Mouse (Mus musculus) midbrain, postnatal 0 days (tissue): Measurements from ENCODE around the gene Prkag2. TPM values are rescaled to one million over a fixed set of nuclear protein-coding genes. Genes with fewer than 3 reads are reported as not detected.
A peak's percentile ranks its signal among the peaks of the same experiment; 100 is the strongest.

Experiments used
- ATAC-seq: fragments of 200-750 bp; cut with Nextera tagmentation; 2 replicates; pipeline ENCODE4 v1.8.0; 2017; ENCODE audit warnings: moderate number of reproducible peaks, mild to moderate bottlenecking, moderate TSS enrichment, moderate library complexity; ENCODE audit not compliant: low FRiP score
- DNase-seq: peaks from one replicate; pipeline ENCODE4 v3.0.0-alpha.2; 2015; ENCODE audit warnings: low spot score
- H3K27ac ChIP-seq: fragments of 300-500 bp; sonication (generic); 2 replicates; pipeline ENCODE4 v1.5.1; 2014; ENCODE audit warnings: low read depth, mild to moderate bottlenecking, low read length, mixed read lengths
- H3K27me3 ChIP-seq: fragments of 300-500 bp; sonication (generic); 2 replicates; pipeline ENCODE4 v1.6.1; 2014; ENCODE audit warnings: low read length, control low read depth, mixed read lengths; ENCODE audit not compliant: insufficient read depth
- H3K36me3 ChIP-seq: fragments of 300-500 bp; sonication (generic); 2 replicates; pipeline ENCODE4 v1.6.1; 2014; ENCODE audit warnings: low read length, control low read depth, mixed read lengths; ENCODE audit not compliant: insufficient read depth
- H3K4me1 ChIP-seq: fragments of 300-500 bp; sonication (generic); 2 replicates; pipeline ENCODE4 v1.6.1; 2014; ENCODE audit warnings: mild to moderate bottlenecking, control low read depth, antibody characterized with exemption, low read length, mixed read lengths; ENCODE audit not compliant: insufficient read depth
- H3K4me2 ChIP-seq: fragments of 300-500 bp; sonication (generic); 2 replicates; pipeline ENCODE4 v1.6.1; 2014; ENCODE audit warnings: low read depth, mild to moderate bottlenecking, low read length, mixed read lengths; ENCODE audit not compliant: poor library complexity, severe bottlenecking
- H3K4me3 ChIP-seq: fragments of 300-500 bp; sonication (generic); 2 replicates; pipeline ENCODE4 v1.5.1; 2014; ENCODE audit warnings: low read depth, mild to moderate bottlenecking, low read length, moderate library complexity
- H3K9ac ChIP-seq: fragments of 300-500 bp; sonication (generic); replicated peaks from 2 replicates; pipeline ENCODE4 v1.6.1; 2014; ENCODE audit warnings: mild to moderate bottlenecking, low read length, moderate library complexity, mixed read lengths; ENCODE audit not compliant: poor library complexity, severe bottlenecking
- H3K9me3 ChIP-seq: fragments of 300-500 bp; sonication (generic); 2 replicates; pipeline ENCODE4 v1.6.1; 2016; ENCODE audit warnings: low read length, control low read depth
- CTCF ChIP-seq: IDR thresholded peaks from 2 replicates; pipeline ENCODE4 v1.5.1; 2016; ENCODE audit warnings: antibody characterized with exemption, mild to moderate bottlenecking
- WGBS: fragments of 180-500 bp; shearing (Covaris S2); extraction: QIAGEN DNeasy Blood & Tissue Kit; methylation state at CpG from one replicate; pipeline ENCODE4 v1.1.7; 2014; 5-methylcytosine and 5-hydroxymethylcytosine counted together
- polyA plus RNA-seq: library from polyadenylated mRNA; unstranded; fragments of >200 nt; fragmentation: Nextera tagmentation; extraction: Ambion mirVana; gene quantifications from 2 replicates; pipeline ENCODE4 v1.2.1, GENCODE M21; 2015
- total RNA-seq: library from RNA; depleted of rRNA; stranded (reverse); fragments of >200 nt; gene quantifications from 2 replicates; pipeline ENCODE4 v1.2.3, GENCODE M21; 2014

Prkag2 gene
- total and polyA plus RNA-seq, 2 experiments from 2014 or later, result 51.6 to 103 TPM

DNA sequence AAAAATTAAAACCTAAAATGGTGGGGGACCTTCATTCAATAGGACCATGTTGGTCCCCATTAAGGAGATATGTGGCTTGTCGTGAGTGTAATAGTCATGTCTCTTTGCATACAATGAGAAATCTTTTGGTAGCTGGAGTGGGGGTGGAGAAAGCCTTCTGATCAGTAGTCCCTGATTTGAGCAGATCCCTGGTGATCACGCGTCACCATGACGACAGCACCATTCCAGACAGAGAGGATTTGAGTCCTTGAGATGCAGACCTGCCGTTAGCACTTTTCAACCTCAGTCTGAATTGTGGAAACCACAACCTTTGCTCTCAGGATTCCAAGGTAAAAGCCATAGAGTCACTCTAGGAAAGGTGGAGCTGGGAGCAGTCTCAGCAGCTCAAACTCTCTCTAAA lies 18.7 kb upstream of the Prkag2 start:
- Histone ChIP-seq H3K4me2 (no peak overlapping the region), H3K27ac (no peak overlapping the region), H3K4me1 (no peaks in the 10 kb centered on the region; the same call in 1 of the 2 replicates), H3K4me3 (no peak overlapping the region), H3K36me3 (no peaks in the 10 kb centered on the region), H3K9me3 (no peaks in the 10 kb centered on the region), H3K9ac (no peak overlapping the region), H3K27me3 (no peaks in the 10 kb centered on the region)
- DNase-seq (peak; percentile 49), ATAC-seq (no peak)
- 43% methylated on average over 5 of the region's 5 CpGs for WGBS
- no peak for TF ChIP-seq CTCF

DNA sequence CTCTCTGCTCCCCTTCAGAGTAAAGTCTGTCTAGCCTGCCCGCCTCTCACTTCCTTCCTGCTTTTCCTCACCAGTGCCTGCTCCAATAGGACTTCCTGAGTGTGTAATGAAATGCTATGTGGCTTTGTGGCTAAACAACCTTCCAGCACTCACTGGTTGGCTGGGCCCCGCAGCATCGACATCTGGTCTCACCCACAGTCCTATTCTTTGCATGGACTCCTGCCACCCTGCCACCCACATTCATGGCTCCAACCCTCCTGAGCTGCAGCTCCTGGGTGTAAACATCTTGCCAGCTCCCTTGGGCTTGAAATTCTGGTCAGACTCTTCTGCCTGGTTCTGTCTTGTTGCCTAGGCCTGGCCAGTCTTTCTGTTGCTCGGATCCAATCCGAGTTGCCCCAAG lies 15.6 kb upstream of the Prkag2 start:
- no peak overlapping the region for H3K27ac ChIP-seq
- H3K4me2 ChIP-seq, result no peak overlapping the region
- H3K9ac ChIP-seq, result no peak overlapping the region
- H3K27me3 ChIP-seq, result no peaks in the 10 kb centered on the region
- no peak for TF ChIP-seq CTCF
- no peak overlapping the region for H3K4me3 ChIP-seq
- ATAC-seq (no peak), DNase-seq (no peak)
- H3K4me1 ChIP-seq, result no peaks in the 10 kb centered on the region; the same call in 1 of the 2 replicates
- H3K36me3 ChIP-seq, result no peaks in the 10 kb centered on the region
- 85% methylated on average over 5 of the region's 5 CpGs for WGBS
- no peaks in the 10 kb centered on the region for H3K9me3 ChIP-seq

DNA sequence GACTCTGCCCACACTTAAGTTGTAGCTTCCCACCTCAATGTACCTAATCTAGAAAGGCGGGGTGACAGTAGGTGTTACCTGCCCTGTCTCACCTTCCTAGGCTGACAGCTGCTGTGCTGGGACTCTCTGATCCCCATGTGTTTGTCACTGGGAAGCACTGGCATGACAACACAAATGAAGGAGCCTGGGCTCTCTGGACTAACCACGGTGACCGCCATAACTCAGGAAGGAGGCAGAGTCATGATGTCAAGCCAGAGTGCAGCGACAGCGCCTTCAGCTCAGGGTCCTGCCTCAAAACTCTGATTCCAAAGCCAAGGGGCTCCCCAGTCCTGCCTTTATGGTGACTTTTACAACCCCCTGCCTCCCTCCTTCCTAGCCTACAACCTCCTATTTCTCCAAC lies 14.8 kb upstream of the Prkag2 start:
- H3K9ac ChIP-seq, result no peak overlapping the region
- H3K27me3 ChIP-seq, result no peaks in the 10 kb centered on the region
- no peaks in the 10 kb centered on the region; the same call in 1 of the 2 replicates for H3K4me1 ChIP-seq
- WGBS, result 87% methylated on average over 5 of the region's 5 CpGs
- DNase-seq (no peak), ATAC-seq (no peak)
- H3K27ac ChIP-seq, result no peak overlapping the region
- no peaks in the 10 kb centered on the region for H3K9me3 ChIP-seq
- no peak overlapping the region for H3K4me3 ChIP-seq
- TF ChIP-seq CTCF, result no peak
- H3K36me3 ChIP-seq, result no peaks in the 10 kb centered on the region
- H3K4me2 ChIP-seq, result no peak overlapping the region

DNA sequence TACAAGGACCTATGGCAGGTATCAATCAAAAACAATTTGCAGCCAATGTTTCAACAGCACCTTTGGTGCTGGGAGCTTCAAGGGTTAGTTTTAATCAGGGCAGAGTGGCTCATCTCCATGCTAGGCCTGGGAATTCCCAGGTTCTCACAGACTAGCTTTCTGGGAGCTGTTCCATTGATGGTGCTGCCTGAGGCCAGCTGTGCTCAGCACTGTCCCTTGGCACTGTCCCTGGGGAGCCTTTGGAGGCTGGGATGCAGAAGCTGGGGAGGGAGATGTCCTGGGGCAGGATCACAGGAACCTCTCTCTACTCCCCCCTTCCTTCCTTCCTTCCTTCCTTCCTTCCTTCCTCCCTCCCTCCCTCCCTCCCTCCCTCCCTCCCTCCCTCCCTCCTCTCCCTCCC lies 13.7 kb upstream of the Prkag2 start:
- no peaks in the 10 kb centered on the region for H3K36me3 ChIP-seq
- no peak for DNase-seq
- no peaks in the 10 kb centered on the region for H3K9me3 ChIP-seq
- H3K9ac ChIP-seq, result no peak overlapping the region
- no peak for TF ChIP-seq CTCF
- no peaks in the 10 kb centered on the region for H3K27me3 ChIP-seq
- H3K4me1 ChIP-seq, result no peaks in the 10 kb centered on the region
- H3K4me2 ChIP-seq, result no peak overlapping the region
- ATAC-seq, result no peak
- H3K27ac ChIP-seq, result no peak overlapping the region
- no peak overlapping the region for H3K4me3 ChIP-seq

DNA sequence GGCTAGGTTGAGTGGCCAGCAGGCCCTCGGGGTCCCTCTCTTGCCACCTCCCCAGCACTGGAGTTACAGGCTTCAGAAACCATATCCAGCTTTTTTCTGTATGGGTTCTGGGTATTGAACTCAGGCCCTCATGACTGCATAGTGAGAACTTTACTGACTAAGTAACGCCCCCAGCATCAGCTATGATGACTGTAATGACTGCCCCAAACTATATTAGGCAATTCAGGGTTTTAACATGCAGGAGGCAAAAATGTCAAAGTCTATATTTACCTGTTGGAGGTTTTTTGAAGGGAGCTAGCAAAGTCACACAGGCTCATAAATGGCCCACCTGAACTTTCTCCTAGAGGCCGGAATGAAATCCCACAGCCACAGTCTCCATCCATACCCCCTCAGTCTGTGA lies 9.9 kb upstream of the Prkag2 start:
- 85% methylated on average over 3 of the region's 3 CpGs for WGBS
- H3K27ac ChIP-seq, result no peak overlapping the region
- ATAC-seq (no peak), DNase-seq (no peak)
- H3K27me3 ChIP-seq, result no peaks in the 10 kb centered on the region
- H3K36me3 ChIP-seq, result no peaks in the 10 kb centered on the region
- no peaks in the 10 kb centered on the region for H3K4me1 ChIP-seq
- no peak overlapping the region for H3K9ac ChIP-seq
- no peak overlapping the region for H3K4me2 ChIP-seq
- no peak for TF ChIP-seq CTCF
- no peaks in the 10 kb centered on the region for H3K9me3 ChIP-seq
- no peak overlapping the region for H3K4me3 ChIP-seq

DNA sequence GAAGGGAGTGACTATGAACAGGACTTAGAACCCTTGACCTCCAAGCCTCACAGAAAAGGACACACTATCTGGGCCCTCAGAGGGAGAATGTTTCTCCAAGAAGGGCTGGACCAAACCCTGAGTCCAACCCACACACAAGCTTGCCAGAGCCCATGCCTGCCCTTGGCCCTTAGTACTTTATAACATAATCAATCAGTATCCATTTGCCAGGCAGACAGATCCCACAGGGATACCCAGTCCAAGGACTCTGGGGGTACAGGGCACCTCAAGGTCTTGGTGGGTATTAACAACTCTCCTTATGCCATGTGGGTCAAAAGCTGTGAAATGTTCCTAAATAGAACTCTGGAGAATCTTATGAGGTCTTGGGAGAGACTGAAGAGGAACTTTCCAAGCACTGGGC lies 5.3 kb upstream of the Prkag2 start:
- Histone ChIP-seq H3K36me3 (no peaks in the 10 kb centered on the region), H3K4me1 (no peaks in the 10 kb centered on the region), H3K4me3 (no peak overlapping the region), H3K9ac (no peak overlapping the region), H3K4me2 (no peak overlapping the region), H3K27ac (no peak overlapping the region), H3K27me3 (0 out of 2 replicates have a peak, but pooled peaks cover 6% of the 10 kb centered on the region), H3K9me3 (no peaks in the 10 kb centered on the region)
- TF ChIP-seq CTCF, result no peak
- DNase-seq, result no peak
- no peak for ATAC-seq

DNA sequence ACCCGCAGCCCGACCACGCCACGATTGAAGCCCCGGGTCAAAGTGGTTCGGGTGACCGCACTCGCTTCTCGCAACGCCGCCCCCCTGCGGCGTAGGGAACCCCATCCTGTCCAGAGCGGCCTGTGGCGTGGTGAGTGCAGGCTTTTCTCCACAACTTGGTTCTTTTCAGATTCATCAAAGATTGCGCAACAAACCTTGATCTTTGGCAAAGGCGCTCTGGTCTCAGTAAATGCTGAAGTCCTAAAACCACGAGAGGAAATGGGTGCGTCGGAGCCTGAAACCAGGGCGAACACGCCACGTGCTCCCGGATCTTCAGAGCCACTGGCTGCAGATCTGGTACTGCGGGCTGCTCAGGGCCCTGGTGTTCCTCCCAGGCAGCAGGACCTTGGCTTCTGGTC lies 683 bp upstream of the Prkag2 start:
- ATAC-seq, result no peak
- H3K4me3 ChIP-seq, result peak overlapping the region; percentile 57
- H3K4me2 ChIP-seq, result peak overlapping the region; percentile 100
- peak; percentile 25 for DNase-seq
- H3K36me3 ChIP-seq, result no peaks in the 10 kb centered on the region
- no peaks in the 10 kb centered on the region for H3K9me3 ChIP-seq
- H3K27ac ChIP-seq, result no peak overlapping the region
- WGBS, result 2% methylated on average over 25 of the region's 25 CpGs
- peak; percentile 30 for TF ChIP-seq CTCF
- no peaks in the 10 kb centered on the region for H3K4me1 ChIP-seq
- peak overlapping the region; percentile 56; the same call in 1 of the 2 replicates for H3K9ac ChIP-seq
- peaks cover 12% of the 10 kb centered on the region for H3K27me3 ChIP-seq
